Mouse (Mus musculus) cerebellum, adult 2 months (tissue): ENCODE data around the gene Hspa12a.

Experiments
- CTCF ChIP-seq: fragments of 200-500 bp; IDR thresholded peaks from 2 replicates; pipeline ENCODE4 v1.5.1; 2011; ENCODE audit warnings: low read depth, mild to moderate bottlenecking, control low read depth, low read length, moderate library complexity, borderline replicate concordance; ENCODE audit not compliant: insufficient read depth
- POLR2A ChIP-seq: fragments of 200-500 bp; IDR thresholded peaks from 2 replicates; pipeline ENCODE4 v1.6.1; 2011; ENCODE audit warnings: low read length, control low read depth, borderline replicate concordance; ENCODE audit not compliant: insufficient read depth

DNA sequence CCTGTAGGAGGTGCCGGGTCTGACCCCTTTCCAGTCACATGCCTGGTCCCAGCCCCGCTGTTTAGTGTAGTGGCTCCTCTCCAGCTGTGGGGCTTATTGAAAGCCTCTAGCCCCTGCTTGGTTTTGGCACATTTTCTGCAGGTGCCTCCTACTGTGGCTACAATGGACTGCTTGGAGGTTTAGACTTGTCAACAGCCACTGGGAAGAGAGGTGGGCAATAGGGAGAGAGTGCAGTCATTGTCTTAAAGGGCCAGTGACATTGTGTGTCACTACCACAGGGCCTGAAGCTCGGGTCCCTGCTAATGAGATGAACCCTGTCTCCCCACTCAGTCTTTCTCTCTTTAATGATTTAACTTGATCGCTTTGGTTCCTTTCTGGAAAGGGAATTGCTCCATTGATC lies 10.4 kb downstream of the Hspa12a start:
- TF ChIP-seq POLR2A (no peak), CTCF (no peak)
